Mouse (Mus musculus): ENCODE data around the gene Nlgn1. TPM values are rescaled to one million over a fixed set of nuclear protein-coding genes. Genes with fewer than 3 reads are reported as not detected.
"Not testable (repeated sequence)": the region's sequence is repeated elsewhere in the genome, so short reads cannot be mapped to it uniquely, and the experiment has no call there.

Nlgn1 gene
- polyA plus RNA-seq, 1 experiment from 2014 or later: 1.6 TPM

DNA sequence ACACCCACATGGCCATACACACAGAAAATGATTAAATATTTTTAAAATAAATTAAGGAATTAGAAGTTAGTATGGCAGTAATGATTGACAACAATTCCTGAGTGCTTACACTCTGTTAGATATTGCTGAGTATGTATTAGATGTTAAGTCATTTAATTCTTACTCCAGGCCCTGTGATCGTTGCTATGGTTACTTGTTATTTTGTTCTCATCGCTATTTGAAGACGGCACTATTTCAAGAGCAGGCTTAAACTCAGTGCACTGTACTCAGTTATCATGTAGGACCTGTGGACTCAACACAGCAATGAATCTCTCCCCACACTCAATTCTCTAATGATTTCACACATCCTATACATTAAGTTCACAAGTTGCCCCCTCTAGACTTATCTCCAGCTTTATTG is 672.0 kb downstream of the Nlgn1 start:
- Histone ChIP-seq H3K9ac (no peak overlapping the region), H3K27me3 (no peaks in the 10 kb centered on the region), H3K4me3 (replicated peaks) (no peak overlapping the region), H3K27ac (no peak overlapping the region), H3K9me3 (replicated peaks) (no peaks in the 10 kb centered on the region), H3K36me3 (no peaks in the 10 kb centered on the region), H3K4me1 (no peaks in the 10 kb centered on the region), H3K4me2 (no peak overlapping the region)
- whole genome bisulfite sequencing: 95% methylated on average over 3 of the region's 3 CpGs
- ATAC-seq (replicated peaks; ENCODE audit: low FRiP score): no peak

DNA sequence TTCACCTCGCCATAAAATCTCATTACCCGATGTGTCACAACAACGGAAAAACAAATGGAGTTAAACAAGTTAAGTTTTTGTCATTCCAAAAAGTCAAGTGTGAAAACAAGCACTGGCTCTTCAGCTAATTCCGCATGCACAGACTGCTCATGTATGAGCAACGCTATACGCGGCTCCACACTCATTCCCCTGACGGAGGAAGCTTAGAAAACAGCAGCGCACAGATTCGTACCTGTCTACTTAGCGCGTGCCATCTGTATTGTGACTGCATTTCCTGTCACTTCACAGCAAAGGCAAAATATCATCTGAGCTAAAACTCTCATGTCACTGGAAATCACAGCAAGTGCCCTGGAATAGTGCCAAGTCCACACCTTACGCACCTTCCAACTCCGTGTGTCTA is 674.3 kb downstream of the Nlgn1 start:
- Histone ChIP-seq H3K4me1 (no peaks in the 10 kb centered on the region), H3K36me3 (no peaks in the 10 kb centered on the region), H3K4me2 (no peak overlapping the region), H3K27me3 (no peaks in the 10 kb centered on the region), H3K4me3 (replicated peaks) (no peak overlapping the region), H3K9ac (no peak overlapping the region), H3K9me3 (replicated peaks) (no peaks in the 10 kb centered on the region), H3K27ac (no peak overlapping the region)
- ATAC-seq (replicated peaks; ENCODE audit: low FRiP score): no peak
- WGBS: 90% methylated on average over 14 of the region's 14 CpGs

DNA sequence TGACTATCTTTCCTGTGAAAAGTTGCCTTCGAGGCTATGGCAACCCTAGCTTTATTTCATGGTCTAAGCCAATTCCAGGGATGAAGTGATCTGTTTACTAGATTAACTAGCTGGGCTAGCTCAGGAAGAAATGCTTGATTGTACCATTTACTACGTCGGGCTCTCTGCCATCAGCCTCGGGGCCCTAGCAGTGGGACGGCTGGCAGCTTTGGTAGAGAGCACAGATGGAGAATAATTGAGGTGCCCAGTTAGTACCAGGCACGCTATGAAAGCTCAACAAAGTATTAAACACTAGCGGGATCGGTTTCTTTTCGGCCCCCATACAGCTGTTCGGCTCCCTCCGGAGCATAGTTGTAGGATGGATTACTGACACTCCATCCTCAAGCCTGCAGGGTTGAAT is 675.2 kb downstream of the Nlgn1 start:
- Histone ChIP-seq H3K4me2 (no peak overlapping the region), H3K4me3 (replicated peaks) (no peak overlapping the region), H3K27me3 (no peaks in the 10 kb centered on the region), H3K36me3 (no peaks in the 10 kb centered on the region), H3K9me3 (replicated peaks) (no peaks in the 10 kb centered on the region), H3K4me1 (no peaks in the 10 kb centered on the region), H3K9ac (no peak overlapping the region), H3K27ac (no peak overlapping the region)
- no peak for ATAC-seq (replicated peaks; ENCODE audit: low FRiP score)
- WGBS: 94% methylated on average over 11 of the region's 11 CpGs

DNA sequence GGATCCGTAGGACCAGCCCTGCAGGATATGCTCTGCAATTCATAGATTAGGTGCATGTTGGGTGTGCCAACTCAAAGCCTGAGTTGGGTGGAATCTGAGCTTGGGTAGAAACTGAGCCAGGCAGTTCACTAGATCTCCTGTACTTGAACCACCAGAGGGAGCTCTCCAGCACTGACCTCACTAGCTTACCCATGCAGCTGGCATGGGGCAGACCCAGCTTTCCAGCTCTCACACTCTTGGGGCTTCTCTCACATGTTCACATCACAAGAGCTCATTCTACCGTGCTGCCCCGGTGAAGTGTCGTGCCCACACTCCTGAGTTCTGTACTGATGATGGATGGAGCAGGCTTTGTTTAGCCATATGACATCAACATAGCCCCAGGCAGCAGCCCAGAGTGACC is 679.2 kb downstream of the Nlgn1 start:
- Histone ChIP-seq H3K9me3 (replicated peaks) (no peaks in the 10 kb centered on the region), H3K27me3 (no peaks in the 10 kb centered on the region), H3K36me3 (no peaks in the 10 kb centered on the region), H3K4me1 (no peaks in the 10 kb centered on the region), H3K4me2 (no peak overlapping the region), H3K9ac (no peak overlapping the region), H3K27ac (no peak overlapping the region), H3K4me3 (replicated peaks) (no peak overlapping the region)
- ATAC-seq (replicated peaks; ENCODE audit: low FRiP score): no peak
- WGBS: 74% methylated on average over 4 of the region's 4 CpGs

DNA sequence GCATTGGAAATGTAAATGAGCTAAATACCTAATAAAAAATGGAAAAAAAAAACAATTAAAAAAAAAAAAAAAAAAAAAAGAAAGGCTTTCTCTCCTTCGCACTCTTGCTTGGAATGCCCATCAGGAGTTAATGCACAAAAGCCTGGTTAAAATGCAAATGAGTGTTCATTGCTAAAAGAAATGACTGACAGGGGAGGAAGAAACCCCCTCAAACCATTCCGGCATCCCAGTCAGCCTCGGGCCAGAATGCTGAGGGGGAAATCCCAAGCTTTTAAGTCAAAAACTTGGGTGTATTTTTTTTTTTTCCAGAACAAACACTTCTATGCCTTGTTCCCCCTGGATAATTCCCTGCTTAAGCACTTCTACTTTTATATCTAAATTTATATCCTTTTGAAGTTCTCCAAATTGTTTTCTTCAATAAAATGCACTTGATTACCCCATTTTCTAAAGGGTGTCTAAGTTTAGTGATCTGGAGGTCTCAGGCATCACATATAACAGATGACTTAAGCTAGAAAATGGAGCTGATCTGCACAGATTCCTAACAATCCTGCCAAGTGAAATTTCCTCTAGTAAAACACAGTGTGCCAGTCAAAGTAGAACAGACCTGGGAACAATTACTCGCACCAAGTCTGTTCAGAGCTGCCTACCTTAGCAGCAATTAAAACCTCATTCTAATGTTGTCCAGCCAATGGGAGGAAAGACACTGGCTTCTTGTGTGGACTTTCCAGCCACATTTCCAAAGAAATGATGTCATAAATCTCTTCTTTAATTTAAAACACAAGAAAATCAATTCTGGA is 686.2 kb downstream of the Nlgn1 start:
- Histone ChIP-seq H3K36me3 (no peaks in the 10 kb centered on the region), H3K4me2 (no peak overlapping the region), H3K4me1 (no peaks in the 10 kb centered on the region), H3K9ac (no peak overlapping the region), H3K27me3 (no peaks in the 10 kb centered on the region), H3K27ac (no peak overlapping the region), H3K4me3 (replicated peaks) (no peak overlapping the region), H3K9me3 (replicated peaks) (no peaks in the 10 kb centered on the region)
- 74% methylated on average over 4 of the region's 4 CpGs for WGBS
- no peak for ATAC-seq (replicated peaks; ENCODE audit: low FRiP score)

DNA sequence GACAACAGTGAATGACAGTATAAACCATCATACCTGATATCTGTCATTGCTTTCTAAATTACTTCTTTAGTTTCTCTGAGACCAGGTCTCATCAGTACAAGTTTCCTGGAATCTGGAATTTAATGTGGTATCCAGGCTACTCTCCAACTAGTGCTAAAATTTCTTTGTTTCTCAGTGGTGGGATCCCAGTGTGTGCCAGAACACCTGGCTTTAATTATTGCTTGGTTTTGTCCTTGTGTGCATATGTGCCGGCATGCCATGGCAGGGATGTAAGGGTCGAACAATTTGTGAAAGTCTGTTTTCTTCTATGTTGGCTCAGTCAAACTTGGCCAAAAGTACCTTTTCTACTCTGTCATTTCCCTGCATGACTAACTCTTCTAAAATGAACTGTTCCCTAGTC is 703.1 kb downstream of the Nlgn1 start:
- 95% methylated on average over 2 of the region's 2 CpGs for WGBS
- Histone ChIP-seq H3K9ac (no peak overlapping the region), H3K4me1 (no peaks in the 10 kb centered on the region)

DNA sequence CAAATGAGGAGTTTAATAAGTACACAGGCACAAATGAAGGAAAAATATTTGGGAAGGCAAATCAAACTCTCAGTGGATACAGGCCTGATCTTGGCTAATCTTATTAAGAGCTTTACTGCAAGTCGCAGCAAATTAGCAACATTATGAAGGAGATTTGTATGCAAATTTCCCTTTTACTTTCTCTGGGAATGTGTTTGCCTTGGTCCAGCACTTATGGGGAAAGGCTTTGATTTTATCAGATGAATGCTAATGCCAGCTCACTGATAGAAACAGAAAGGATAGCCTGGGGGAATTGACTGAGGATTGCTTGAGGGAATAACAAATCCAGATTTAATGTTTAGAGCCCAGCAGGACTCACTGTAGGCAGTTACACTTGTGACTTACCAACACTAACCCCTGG is 725.7 kb downstream of the Nlgn1 start:
- Histone ChIP-seq H3K4me1 (no peaks in the 10 kb centered on the region), H3K9me3 (replicated peaks) (no peaks in the 10 kb centered on the region), H3K36me3 (no peaks in the 10 kb centered on the region), H3K9ac (no peak overlapping the region), H3K4me3 (replicated peaks) (no peak overlapping the region), H3K4me2 (no peak overlapping the region), H3K27me3 (no peaks in the 10 kb centered on the region), H3K27ac (no peak overlapping the region)
- ATAC-seq (replicated peaks; ENCODE audit: low FRiP score): no peak
- 38% methylated on average over 1 of the region's 1 CpGs for WGBS

More for the DNA sequence above, 703.1 kb downstream of the Nlgn1 start:
- H3K27me3 ChIP-seq: no peaks in the 10 kb centered on the region
- no peak overlapping the region for H3K27ac ChIP-seq
- H3K4me3 ChIP-seq (replicated peaks): no peak overlapping the region
- H3K9me3 ChIP-seq (replicated peaks): no peaks in the 10 kb centered on the region
- H3K4me2 ChIP-seq: no peak overlapping the region
- H3K36me3 ChIP-seq: no peaks in the 10 kb centered on the region
- no peak for ATAC-seq (replicated peaks; ENCODE audit: low FRiP score)

DNA sequence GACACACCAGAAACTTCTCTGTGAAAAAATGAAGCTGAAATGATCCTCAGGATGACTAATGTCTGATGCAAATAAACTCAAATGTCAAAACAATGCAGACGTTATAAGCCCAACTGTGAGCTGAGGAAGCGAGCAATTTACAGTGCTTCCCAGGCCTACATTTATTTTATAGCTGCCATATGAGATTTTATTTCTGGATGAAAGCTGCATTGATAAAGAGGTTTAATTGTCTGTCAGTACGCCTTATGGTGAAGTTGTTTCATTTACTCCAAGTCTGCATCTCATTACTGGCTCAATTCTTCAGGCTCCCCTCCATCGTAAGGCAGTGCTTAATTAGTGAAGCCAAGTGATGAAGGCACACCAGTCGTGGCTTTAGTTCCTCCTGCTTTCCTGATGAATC is 734.7 kb downstream of the Nlgn1 start:
- WGBS: 71% methylated on average over 5 of the region's 5 CpGs
- no peaks in the 10 kb centered on the region for H3K27me3 ChIP-seq
- no peak overlapping the region for H3K9ac ChIP-seq
- no peak overlapping the region for H3K4me3 ChIP-seq (replicated peaks)
- H3K36me3 ChIP-seq: no peaks in the 10 kb centered on the region
- no peak overlapping the region for H3K27ac ChIP-seq
- H3K4me2 ChIP-seq: no peak overlapping the region
- ATAC-seq (replicated peaks; ENCODE audit: low FRiP score): no peak
- H3K9me3 ChIP-seq (replicated peaks): no peaks in the 10 kb centered on the region
- H3K4me1 ChIP-seq: no peaks in the 10 kb centered on the region

DNA sequence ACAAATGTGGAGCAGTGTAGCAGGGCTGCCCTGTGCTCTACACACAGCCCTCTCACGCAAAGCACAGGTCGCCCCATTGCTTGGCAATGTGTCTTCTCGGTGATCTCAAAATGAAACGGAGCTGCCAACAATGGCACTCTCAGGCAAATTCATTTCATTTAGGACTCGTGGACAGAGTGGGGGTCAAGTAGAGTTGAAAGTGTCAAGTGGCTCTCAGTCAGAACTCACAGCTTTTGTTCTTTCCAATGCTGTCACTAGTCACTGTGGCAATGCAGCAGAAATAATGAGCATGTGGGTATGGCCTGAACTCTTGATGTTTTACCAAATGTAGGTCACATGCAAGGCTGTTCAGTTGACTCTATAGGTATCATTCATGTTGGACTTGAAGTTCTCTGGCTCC is 756.7 kb downstream of the Nlgn1 start:
- no peak overlapping the region for H3K4me2 ChIP-seq
- H3K4me1 ChIP-seq: no peaks in the 10 kb centered on the region
- 73% methylated on average over 5 of the region's 5 CpGs for WGBS
- H3K4me3 ChIP-seq (replicated peaks): no peak overlapping the region
- H3K9me3 ChIP-seq (replicated peaks): no peaks in the 10 kb centered on the region
- H3K27ac ChIP-seq: no peak overlapping the region
- no peaks in the 10 kb centered on the region for H3K36me3 ChIP-seq
- ATAC-seq (replicated peaks; ENCODE audit: low FRiP score): no peak
- H3K27me3 ChIP-seq: no peaks in the 10 kb centered on the region
- no peak overlapping the region for H3K9ac ChIP-seq

DNA sequence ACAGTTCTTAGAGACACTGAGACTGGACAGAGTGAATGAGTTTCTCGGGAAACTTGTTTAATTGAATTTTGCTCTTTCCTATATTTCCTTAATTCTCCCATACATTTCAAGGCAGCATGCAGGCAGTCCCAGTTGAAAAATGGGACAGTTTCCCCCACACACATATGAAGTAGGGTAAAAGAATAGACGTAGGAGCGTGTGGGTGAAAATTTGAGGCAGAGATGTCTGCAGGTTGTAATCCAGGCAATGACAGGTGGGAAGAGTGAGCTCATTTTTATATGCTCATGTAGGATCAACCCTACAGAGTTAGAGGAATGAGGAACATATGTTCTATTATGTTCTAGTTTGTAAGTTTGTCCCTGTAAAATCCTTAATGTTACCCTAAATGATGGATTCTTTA is 757.4 kb downstream of the Nlgn1 start:
- no peak overlapping the region for H3K27ac ChIP-seq
- no peak for ATAC-seq (replicated peaks; ENCODE audit: low FRiP score)
- WGBS: 81% methylated on average over 3 of the region's 3 CpGs
- H3K27me3 ChIP-seq: no peaks in the 10 kb centered on the region
- no peak overlapping the region for H3K4me2 ChIP-seq
- no peak overlapping the region for H3K9ac ChIP-seq
- no peaks in the 10 kb centered on the region for H3K4me1 ChIP-seq
- no peaks in the 10 kb centered on the region for H3K9me3 ChIP-seq (replicated peaks)
- no peaks in the 10 kb centered on the region for H3K36me3 ChIP-seq
- no peak overlapping the region for H3K4me3 ChIP-seq (replicated peaks)

DNA sequence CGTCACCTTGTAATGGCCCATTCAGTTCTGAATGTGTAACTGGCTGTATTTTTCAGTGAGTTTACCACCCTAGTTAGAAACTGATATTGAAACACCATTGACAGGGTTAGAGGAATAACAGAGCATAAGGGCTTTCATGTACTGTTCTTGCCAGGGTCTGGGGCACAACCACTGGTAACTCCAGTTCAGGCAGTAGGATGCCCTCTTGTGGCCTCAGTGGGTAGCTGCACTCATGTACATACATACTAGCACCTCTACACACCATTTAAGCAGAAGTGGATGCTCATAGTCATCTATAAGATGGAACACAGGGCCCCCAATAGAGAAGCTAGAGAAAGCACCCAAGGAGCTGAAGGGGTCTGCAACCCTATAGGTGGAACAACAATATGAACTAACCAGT is 773.7 kb downstream of the Nlgn1 start:
- not testable (repeated sequence) for H3K4me1 ChIP-seq; H3K36me3 ChIP-seq; H3K9ac ChIP-seq; H3K4me2 ChIP-seq; H3K9me3 ChIP-seq (replicated peaks); H3K27ac ChIP-seq; H3K27me3 ChIP-seq; ATAC-seq (replicated peaks; ENCODE audit: low FRiP score); H3K4me3 ChIP-seq (replicated peaks)
- WGBS: 97% methylated on average over 1 of the region's 1 CpGs

DNA sequence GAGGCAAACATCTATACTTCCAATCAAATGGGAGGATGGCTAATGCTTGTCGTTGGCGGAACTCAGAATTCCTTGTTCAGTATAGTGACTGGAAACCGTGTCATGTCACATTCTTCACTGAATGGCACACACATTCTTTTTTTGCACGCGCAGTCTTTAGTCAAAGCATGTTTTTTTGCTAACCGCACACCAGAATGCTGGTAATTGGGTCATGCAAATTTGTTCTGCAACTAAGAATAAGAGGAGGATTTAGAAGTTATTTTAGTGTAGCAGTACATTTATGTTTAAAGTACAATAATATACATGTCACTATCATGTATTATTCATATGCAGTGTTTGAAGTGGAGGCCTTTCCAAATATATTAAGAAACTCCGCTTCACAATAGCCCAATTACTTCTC is 783.2 kb downstream of the Nlgn1 start:
- not testable (repeated sequence) for H3K36me3 ChIP-seq; H3K4me3 ChIP-seq (replicated peaks); H3K9ac ChIP-seq; H3K27ac ChIP-seq; H3K9me3 ChIP-seq (replicated peaks); H3K4me1 ChIP-seq; H3K27me3 ChIP-seq; ATAC-seq (replicated peaks; ENCODE audit: low FRiP score); H3K4me2 ChIP-seq
- WGBS: 98% methylated on average over 7 of the region's 7 CpGs

DNA sequence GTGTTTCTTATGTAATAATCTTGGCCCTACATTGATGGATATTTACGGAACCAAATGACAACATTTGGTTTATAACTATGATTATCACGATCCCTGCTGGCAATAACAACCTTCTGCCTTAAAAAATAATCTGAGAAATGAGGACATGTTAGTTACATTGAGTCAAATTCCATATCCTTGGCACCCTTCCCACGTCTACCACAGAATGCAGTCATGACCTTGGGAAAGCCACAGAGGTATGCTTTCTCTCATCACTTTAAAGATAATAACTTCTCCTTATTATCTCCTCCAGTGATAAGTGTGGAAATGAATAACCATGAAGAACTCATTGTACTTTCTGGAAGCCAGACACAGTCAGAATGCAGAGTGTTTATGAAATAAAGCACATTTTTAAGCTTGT is 808.0 kb downstream of the Nlgn1 start:
- not testable (repeated sequence) for H3K9ac ChIP-seq; H3K36me3 ChIP-seq; H3K4me3 ChIP-seq (replicated peaks); H3K4me2 ChIP-seq; ATAC-seq (replicated peaks; ENCODE audit: low FRiP score); H3K27ac ChIP-seq; H3K27me3 ChIP-seq; H3K9me3 ChIP-seq (replicated peaks); H3K4me1 ChIP-seq
- WGBS: 63% methylated on average over 3 of the region's 3 CpGs
